18 mouse cellular contexts compared by ENCODE assay signal in the genomic region with DNA sequence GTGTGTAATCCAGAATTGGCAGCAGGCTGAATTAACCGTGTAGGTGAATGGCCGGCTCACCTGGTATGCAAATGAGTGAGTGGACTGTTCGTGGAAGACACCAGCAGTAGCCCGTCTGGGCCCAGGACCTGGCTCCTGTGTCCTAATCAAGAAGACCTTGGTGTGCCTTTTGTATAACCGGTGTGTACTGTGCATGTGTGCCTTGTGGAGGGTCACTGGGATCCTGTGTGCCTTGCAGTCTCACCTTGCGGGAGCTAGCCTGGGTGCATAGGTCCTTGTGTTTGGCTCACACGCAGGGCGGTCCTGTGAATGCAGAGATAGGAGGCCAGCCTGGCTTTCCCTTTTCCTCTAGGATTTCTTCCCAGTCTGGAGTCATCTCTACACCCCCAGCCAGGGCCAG. TPM values are rescaled to one million over a fixed set of nuclear protein-coding genes. Genes with fewer than 3 reads are reported as not detected.
DNase-seq lines count a peak whose midpoint lies in the region; ATAC-seq and TF ChIP-seq lines count a peak whose summit lies in the region.
"Had no signal": no experiment of that assay in that cellular context is flagged by ENCODE, and none has a peak within 500 bp of the region (broad histone marks: within the 10 kb centered on the region; RNA-seq: fewer than 3 reads in every experiment).

No protein-coding gene starts in this region.

- TF ChIP-seq CTCF in cerebellum, adult 2 months (IDR thresholded peaks at IDR 0.05; ENCODE audit: borderline replicate concordance, insufficient read depth, low read depth, low read length) = no peak

- peaks cover 49% of the 10 kb centered on the region for H3K4me1 ChIP-seq in cerebellum, adult 2 months (ENCODE audit: control insufficient read depth, insufficient read depth, low read length)
- H3K4me1 ChIP-seq in forebrain, embryonic 12.5 days = peaks cover 36% of the 10 kb centered on the region
- H3K4me1 ChIP-seq in hindbrain, embryonic 15.5 days (replicated peaks) = peaks cover 60% of the 10 kb centered on the region
- H3K4me1 ChIP-seq in neural tube, embryonic 12.5 days = peaks cover 31% of the 10 kb centered on the region

- no peaks in the 10 kb centered on the region for H3K36me3 ChIP-seq in forebrain, embryonic 12.5 days (replicated peaks)
- peaks cover 3% of the 10 kb centered on the region; the same call in 1 of the 2 replicates for H3K36me3 ChIP-seq in hindbrain, embryonic 15.5 days
- no peaks in the 10 kb centered on the region for H3K36me3 ChIP-seq in neural tube, embryonic 12.5 days
- H3K36me3 ChIP-seq: heart, embryonic 10.5 days; limb, embryonic 13.5 days had no signal

- H3K4me2 ChIP-seq in forebrain, embryonic 12.5 days = peak overlapping the region; percentile 70
- H3K4me2 ChIP-seq in hindbrain, embryonic 15.5 days = peak overlapping the region; percentile 84
- peak overlapping the region; percentile 77 for H3K4me2 ChIP-seq in neural tube, embryonic 12.5 days (replicated peaks)

- H3K9me3 ChIP-seq in forebrain, embryonic 12.5 days = no peaks in the 10 kb centered on the region
- H3K9me3 ChIP-seq in hindbrain, embryonic 15.5 days = no peaks in the 10 kb centered on the region
- no peaks in the 10 kb centered on the region for H3K9me3 ChIP-seq in neural tube, embryonic 12.5 days
- H3K9me3 ChIP-seq: heart, embryonic 10.5 days; limb, embryonic 13.5 days had no signal

- WGBS in cerebellum, adult 2 months = 13% methylated on average over 8 of the region's 8 CpGs
- 86% methylated on average over 8 of the region's 8 CpGs for WGBS in forebrain, embryonic 12.5 days
- 75% methylated on average over 8 of the region's 8 CpGs for WGBS in hindbrain, embryonic 15.5 days
- 87% methylated on average over 8 of the region's 8 CpGs for WGBS in neural tube, embryonic 12.5 days

- peak in 1 of 2 experiments; percentile 53 for DNase-seq in cerebellum, adult 2 months
- DNase-seq in cerebellum, postnatal 4 days (ENCODE audit: low spot score in 2 of 2) = no peak
- no peak for DNase-seq in gastrocnemius, postnatal 10 days
- DNase-seq in thymus, postnatal 36 days = no peak
- DNase-seq in ovary, postnatal 36 days (ENCODE audit: low spot score) = no peak
- DNase-seq: adrenal gland, adult 8-10 months; kidney, postnatal 10 days; lung, adult 18-20 months; right cerebral cortex, postnatal 14 days; thymus, adult 2 months had no signal

- ATAC-seq in forebrain, embryonic 12.5 days (ENCODE audit: low FRiP score) = no peak
- no peak for ATAC-seq in hindbrain, embryonic 15.5 days (ENCODE audit: low FRiP score, low read depth)
- ATAC-seq in neural tube, embryonic 12.5 days (ENCODE audit: low FRiP score, low read depth) = no peak

- peak overlapping the region; percentile 70 for H3K9ac ChIP-seq in forebrain, embryonic 12.5 days
- H3K9ac ChIP-seq in hindbrain, embryonic 15.5 days = peak overlapping the region; percentile 70
- H3K9ac ChIP-seq in neural tube, embryonic 12.5 days = peak overlapping the region; percentile 80
- H3K9ac ChIP-seq: limb, embryonic 13.5 days had no signal

- no peak for TF ChIP-seq POLR2A in cerebellum, adult 2 months (IDR thresholded peaks at IDR 0.05; ENCODE audit: borderline replicate concordance, insufficient read depth, low read length)

- H3K27ac ChIP-seq in cerebellum, adult 2 months (ENCODE audit: insufficient read depth, low read length) = peak overlapping the region; percentile 70
- H3K27ac ChIP-seq in forebrain, embryonic 12.5 days = peak overlapping the region; percentile 91; the same call in 1 of the 2 replicates
- H3K27ac ChIP-seq in hindbrain, embryonic 15.5 days (replicated peaks) = peak overlapping the region; percentile 95
- no peak overlapping the region for H3K27ac ChIP-seq in neural tube, embryonic 12.5 days
- H3K27ac ChIP-seq: heart, embryonic 10.5 days; limb, embryonic 13.5 days had no signal

- peak overlapping the region; percentile 42 for H3K4me3 ChIP-seq in cerebellum, adult 2 months (replicated peaks; ENCODE audit: insufficient read depth, low read depth, low read length)
- peak overlapping the region; percentile 69 for H3K4me3 ChIP-seq in forebrain, embryonic 12.5 days (replicated peaks)
- H3K4me3 ChIP-seq in hindbrain, embryonic 15.5 days = peak overlapping the region; percentile 63
- peak overlapping the region; percentile 72 for H3K4me3 ChIP-seq in neural tube, embryonic 12.5 days

- H3K27me3 ChIP-seq in cerebellum, adult 2 months (ENCODE audit: control insufficient read depth, insufficient read depth, low read length) = no peaks in the 10 kb centered on the region
- H3K27me3 ChIP-seq in forebrain, embryonic 12.5 days = peaks cover 44% of the 10 kb centered on the region
- H3K27me3 ChIP-seq in hindbrain, embryonic 15.5 days = no peaks in the 10 kb centered on the region
- peaks cover 36% of the 10 kb centered on the region for H3K27me3 ChIP-seq in neural tube, embryonic 12.5 days (replicated peaks)

RNA-seq across cellular contexts. Expression of a gene that starts 1.5 kb away (rescaled TPM):
- polyA plus RNA-seq in cerebellum, adult 2 months (2012; rRNA removed) = 41.4 and 45.4 TPM in 2 replicates
- polyA plus RNA-seq in forebrain, embryonic 12.5 days (2016; fragmentation: Nextera tagmentation; extraction: Ambion mirVana) = 4.3 and 11.3 TPM in 2 replicates
- polyA plus RNA-seq in hindbrain, embryonic 15.5 days (2015; fragmentation: Nextera tagmentation; extraction: Ambion mirVana) = 24.8 and 33.9 TPM in 2 replicates
- 29.5 and 37.6 TPM in 2 replicates for polyA plus RNA-seq in neural tube, embryonic 12.5 days (2016; fragmentation: Nextera tagmentation; extraction: Ambion mirVana)
- total RNA-seq in gastrocnemius, postnatal 10 days (2021) = under 1 TPM; 0.47 to 0.63 TPM
- total RNA-seq: hematopoietic stem cell, adult 5-6 weeks; neutrophil, adult 5-6 weeks had no signal

RNA-seq across cellular contexts. Expression of a gene that starts 18.2 kb away (rescaled TPM):
- polyA plus RNA-seq in cerebellum, adult 2 months (2012; rRNA removed) = 851 and 853 TPM in 2 replicates
- polyA plus RNA-seq in forebrain, embryonic 12.5 days (2016; fragmentation: Nextera tagmentation; extraction: Ambion mirVana) = 2.7 and 3.6 TPM in 2 replicates
- 77.2 and 95.2 TPM in 2 replicates for polyA plus RNA-seq in hindbrain, embryonic 15.5 days (2015; fragmentation: Nextera tagmentation; extraction: Ambion mirVana)
- 3.6 and 4.2 TPM in 2 replicates for polyA plus RNA-seq in neural tube, embryonic 12.5 days (2016; fragmentation: Nextera tagmentation; extraction: Ambion mirVana)
- 1 to 10 TPM in 1 of 2 experiments, under 1 TPM in 1; 0.40 to 1.1 TPM for total RNA-seq in gastrocnemius, postnatal 10 days (2021)
- total RNA-seq: hematopoietic stem cell, adult 5-6 weeks; neutrophil, adult 5-6 weeks had no signal
- polyA plus RNA-seq: limb, embryonic 13.5 days had no signal

RNA-seq across cellular contexts. Expression of a gene that starts 35.6 kb away (rescaled TPM):
- polyA plus RNA-seq in cerebellum, adult 2 months (2012; rRNA removed) = not detected in 2 replicates
- not detected in 2 replicates for polyA plus RNA-seq in forebrain, embryonic 12.5 days (2016; fragmentation: Nextera tagmentation; extraction: Ambion mirVana)
- not detected in 2 replicates for polyA plus RNA-seq in hindbrain, embryonic 15.5 days (2015; fragmentation: Nextera tagmentation; extraction: Ambion mirVana)
- polyA plus RNA-seq in neural tube, embryonic 12.5 days (2016; fragmentation: Nextera tagmentation; extraction: Ambion mirVana) = not detected in 2 replicates
- not detected for total RNA-seq in gastrocnemius, postnatal 10 days (2021)
- total RNA-seq: adrenal gland, adult 8-10 months; hematopoietic stem cell, adult 5-6 weeks; layer of hippocampus, postnatal 25 days; neutrophil, adult 5-6 weeks had no signal
- polyA plus RNA-seq: heart, embryonic 10.5 days; limb, embryonic 13.5 days; thymus, adult 2 months had no signal

RNA-seq across cellular contexts. Expression of a gene that starts 41.0 kb away (rescaled TPM):
- 87.9 and 89.8 TPM in 2 replicates for polyA plus RNA-seq in cerebellum, adult 2 months (2012; rRNA removed)
- 12.8 and 14.2 TPM in 2 replicates for polyA plus RNA-seq in forebrain, embryonic 12.5 days (2016; fragmentation: Nextera tagmentation; extraction: Ambion mirVana)
- 95.7 and 98.3 TPM in 2 replicates for polyA plus RNA-seq in hindbrain, embryonic 15.5 days (2015; fragmentation: Nextera tagmentation; extraction: Ambion mirVana)
- 53.3 and 59.0 TPM in 2 replicates for polyA plus RNA-seq in neural tube, embryonic 12.5 days (2016; fragmentation: Nextera tagmentation; extraction: Ambion mirVana)
- 10 to 100 TPM; 23.0 to 26.8 TPM for total RNA-seq in gastrocnemius, postnatal 10 days (2021)
- total RNA-seq: hematopoietic stem cell, adult 5-6 weeks had no signal

RNA-seq across cellular contexts. Expression of a gene that starts 46.9 kb away (rescaled TPM):
- polyA plus RNA-seq in cerebellum, adult 2 months (2012; rRNA removed) = 0.16 and 0.23 TPM in 2 replicates
- 0.05 TPM in 1 of 2 replicates, not detected in the other for polyA plus RNA-seq in forebrain, embryonic 12.5 days (2016; fragmentation: Nextera tagmentation; extraction: Ambion mirVana)
- 0.17 and 0.26 TPM in 2 replicates for polyA plus RNA-seq in hindbrain, embryonic 15.5 days (2015; fragmentation: Nextera tagmentation; extraction: Ambion mirVana)
- 0.09 and 0.15 TPM in 2 replicates for polyA plus RNA-seq in neural tube, embryonic 12.5 days (2016; fragmentation: Nextera tagmentation; extraction: Ambion mirVana)
- under 1 TPM in 1 of 2 experiments, not detected in 1; 0.07 TPM for total RNA-seq in gastrocnemius, postnatal 10 days (2021)
- total RNA-seq: adrenal gland, adult 8-10 months; hematopoietic stem cell, adult 5-6 weeks; neutrophil, adult 5-6 weeks had no signal

Comparison
In these comparisons a context has a peak if more than half of its experiments do, and no peak if none do; other contexts are left out.
1. RNA of a gene that starts 18.2 kb away (polyA plus RNA-seq): 851 to 853 TPM in cerebellum, adult 2 months and 77.2 to 95.2 TPM in hindbrain, embryonic 15.5 days; 3.6 to 4.2 TPM in neural tube, embryonic 12.5 days and 2.7 to 3.6 TPM in forebrain, embryonic 12.5 days; every median in the first group is over 10 times any median in the second.
2. Peak in every context shown above with its lines, with median percentiles within 50 percentile points of each other: H3K4me3 ChIP-seq, H3K4me2 ChIP-seq and H3K9ac ChIP-seq.